Mouse (Mus musculus): ENCODE results near the gene Il18.

Gene Il18

GRCm38 (mm10) chr9:50554241-50555093, at the start of gene Il18:
Il18 (plus strand) TSS chr9:50554827.
- no peak for DNase-seq (ENCODE audit: low spot score)

- DNase-seq (ENCODE audit: low spot score) = no peak
Observed at GRCm38 (mm10) chr9:50505405-50505804, 49.2 kb upstream of the Il18 start.

- no peak for DNase-seq (ENCODE audit: low spot score)
Observed at GRCm38 (mm10) chr9:50507570-50507969, 47.1 kb upstream of the Il18 start.

- no peak for DNase-seq (ENCODE audit: low spot score)
Observed at GRCm38 (mm10) chr9:50515462-50515861, 39.2 kb upstream of the Il18 start.

GRCm38 (mm10) chr9:50518781-50519180, 35.8 kb upstream of the Il18 start:
- no peak for DNase-seq (ENCODE audit: low spot score)

GRCm38 (mm10) chr9:50520748-50521147, 33.9 kb upstream of the Il18 start:
- no peak for DNase-seq (ENCODE audit: low spot score)

- no peak for DNase-seq (ENCODE audit: low spot score)
Observed at GRCm38 (mm10) chr9:50521562-50521961, 33.1 kb upstream of the Il18 start.

GRCm38 (mm10) chr9:50522574-50522973, 32.1 kb upstream of the Il18 start:
- DNase-seq (ENCODE audit: low spot score) = no peak

GRCm38 (mm10) chr9:50524936-50525335, 29.7 kb upstream of the Il18 start:
- DNase-seq (ENCODE audit: low spot score) = no peak

- DNase-seq (ENCODE audit: low spot score) = no peak
Observed at GRCm38 (mm10) chr9:50525585-50525984, 29.0 kb upstream of the Il18 start.

GRCm38 (mm10) chr9:50527860-50528259, 26.8 kb upstream of the Il18 start:
- DNase-seq (ENCODE audit: low spot score) = no peak

GRCm38 (mm10) chr9:50528293-50528892, 26.2 kb upstream of the Il18 start, which contains the start of gene Pts:
Pts (minus strand) TSS chr9:50528724.
- DNase-seq (ENCODE audit: low spot score) = peak; percentile 98

- DNase-seq (ENCODE audit: low spot score) = no peak
Observed at GRCm38 (mm10) chr9:50530890-50531289, 23.7 kb upstream of the Il18 start.

- DNase-seq (ENCODE audit: low spot score) = no peak
Observed at GRCm38 (mm10) chr9:50533328-50533727, 21.3 kb upstream of the Il18 start.

GRCm38 (mm10) chr9:50533791-50534190, 20.8 kb upstream of the Il18 start:
- no peak for DNase-seq (ENCODE audit: low spot score)

GRCm38 (mm10) chr9:50535930-50536329, 18.7 kb upstream of the Il18 start:
- no peak for DNase-seq (ENCODE audit: low spot score)

- no peak for DNase-seq (ENCODE audit: low spot score)
Observed at GRCm38 (mm10) chr9:50536603-50537135, 18.0 kb upstream of the Il18 start.

- DNase-seq (ENCODE audit: low spot score) = no peak
Observed at GRCm38 (mm10) chr9:50537295-50537694, 17.3 kb upstream of the Il18 start.

GRCm38 (mm10) chr9:50540170-50540569, 14.5 kb upstream of the Il18 start:
- DNase-seq (ENCODE audit: low spot score) = no peak

GRCm38 (mm10) chr9:50542401-50542800, 12.2 kb upstream of the Il18 start:
- DNase-seq (ENCODE audit: low spot score) = no peak

- no peak for DNase-seq (ENCODE audit: low spot score)
Observed at GRCm38 (mm10) chr9:50547859-50548478, 6.7 kb upstream of the Il18 start.

GRCm38 (mm10) chr9:50548936-50549335, 5.7 kb upstream of the Il18 start:
- DNase-seq (ENCODE audit: low spot score) = no peak

- no peak for DNase-seq (ENCODE audit: low spot score)
Observed at GRCm38 (mm10) chr9:50552206-50552605, 2.4 kb upstream of the Il18 start.
